Mouse (Mus musculus) brain, embryonic 18.5 days (tissue): ENCODE results near the gene Insig1.

Experiments
- DNase-seq: peaks from one replicate; pipeline ENCODE4 v3.0.0-alpha.2; 2012; ENCODE audit warnings: low read depth, low spot score

Insig1 gene

DNA sequence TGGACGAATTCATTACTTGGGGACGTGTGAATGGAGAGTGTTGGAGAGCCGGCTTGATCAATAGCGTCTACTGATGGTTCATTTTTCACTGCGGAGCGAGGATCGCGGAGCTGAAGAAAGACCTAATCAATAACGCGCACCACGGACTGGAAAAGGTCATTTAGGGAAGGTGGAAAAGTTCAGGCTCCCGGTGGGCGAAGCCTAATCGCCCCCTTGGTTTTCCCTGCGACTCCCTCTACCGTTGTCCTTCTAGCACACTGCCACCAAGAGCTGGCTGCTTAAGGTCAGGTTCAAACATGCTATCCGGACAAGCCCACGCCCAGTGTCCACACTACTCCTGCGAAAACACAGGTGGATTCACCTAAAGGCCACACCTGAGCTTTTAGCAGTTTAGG, 47.4 kb downstream of the Insig1 start:
- no peak for DNase-seq

DNA sequence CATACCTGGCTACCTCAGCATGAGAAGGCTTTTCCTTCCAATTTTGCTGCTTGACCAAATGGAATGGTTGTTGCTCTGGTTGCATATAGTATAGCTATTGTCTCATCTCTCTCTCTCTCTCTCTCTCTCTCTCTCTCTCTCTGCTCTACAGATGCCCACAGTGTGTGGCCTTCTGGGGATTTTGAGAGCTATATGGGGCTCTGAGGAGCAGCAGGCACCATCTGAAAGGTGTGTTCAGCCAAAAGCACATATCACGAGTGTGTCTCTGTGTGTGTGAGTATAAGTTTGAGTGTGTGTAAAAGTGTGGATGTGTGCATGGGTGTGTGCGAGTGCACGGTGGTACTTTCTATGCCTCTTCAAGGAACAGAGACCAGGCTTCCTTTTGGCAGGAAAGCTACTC, 48.4 kb downstream of the Insig1 start:
- no peak for DNase-seq

DNA sequence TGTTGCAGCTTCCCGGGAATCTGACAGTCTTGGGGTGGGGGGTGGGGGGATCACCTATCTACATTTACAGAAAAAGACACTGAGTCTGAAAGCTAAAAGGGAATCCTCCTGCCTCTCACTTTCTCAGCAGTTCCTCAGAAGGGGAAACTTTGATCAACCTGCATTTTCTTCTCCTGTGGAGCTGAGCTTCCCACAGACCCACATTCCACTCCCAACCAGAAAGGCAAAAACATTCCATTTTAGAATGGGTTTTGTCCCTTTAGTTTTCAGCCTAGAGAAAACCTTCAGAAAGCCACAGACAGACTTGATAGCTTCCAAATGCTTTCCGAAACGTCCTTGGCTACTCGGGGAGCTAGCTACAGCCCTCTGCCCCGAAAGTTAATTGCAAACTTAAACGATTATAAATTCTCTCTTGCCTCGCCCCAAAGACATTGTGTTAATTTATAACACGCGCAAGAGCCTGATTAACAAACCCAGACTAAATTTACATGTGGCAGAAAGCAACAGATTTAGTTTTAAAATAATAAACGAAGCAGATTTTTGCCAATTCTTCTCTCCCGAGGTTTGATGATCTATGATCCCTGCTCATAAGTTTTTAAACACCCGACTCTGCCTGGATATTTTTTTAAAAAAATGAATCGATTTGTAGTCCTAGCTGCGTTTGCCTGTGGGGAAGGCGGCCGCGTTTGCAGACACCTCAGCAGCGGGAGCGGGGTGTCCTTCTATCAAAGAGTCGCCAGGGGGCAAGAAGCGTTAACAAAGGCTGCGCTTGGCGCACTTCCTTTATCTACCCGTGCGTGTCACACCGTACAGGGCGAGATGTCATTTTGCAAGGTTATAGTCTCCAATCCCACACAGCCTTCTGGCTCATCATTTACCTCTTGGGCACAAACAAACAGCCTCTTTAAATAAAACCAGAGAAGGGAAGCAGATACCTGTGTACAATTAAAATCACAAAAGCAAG, 51.6 kb downstream of the Insig1 start:
- no peak for DNase-seq

DNA sequence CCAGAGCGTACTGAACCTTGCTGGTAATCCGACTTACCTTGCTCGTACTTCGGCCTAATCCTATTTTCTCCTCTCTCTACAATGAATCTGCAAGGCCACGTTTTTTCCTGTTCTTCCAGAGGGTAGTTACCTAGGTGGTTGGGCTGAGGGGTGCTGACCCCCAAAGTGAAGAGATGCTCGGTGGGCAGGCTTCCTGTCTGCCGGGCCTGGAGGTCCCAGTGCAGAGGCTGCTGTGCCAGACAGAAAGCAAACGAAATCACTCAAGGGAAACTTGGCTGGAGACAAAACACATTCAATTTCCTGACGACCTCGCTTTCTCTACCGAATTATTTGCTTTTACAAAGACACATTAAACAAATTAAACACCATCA, 52.3 kb downstream of the Insig1 start:
- DNase-seq, result no peak

DNA sequence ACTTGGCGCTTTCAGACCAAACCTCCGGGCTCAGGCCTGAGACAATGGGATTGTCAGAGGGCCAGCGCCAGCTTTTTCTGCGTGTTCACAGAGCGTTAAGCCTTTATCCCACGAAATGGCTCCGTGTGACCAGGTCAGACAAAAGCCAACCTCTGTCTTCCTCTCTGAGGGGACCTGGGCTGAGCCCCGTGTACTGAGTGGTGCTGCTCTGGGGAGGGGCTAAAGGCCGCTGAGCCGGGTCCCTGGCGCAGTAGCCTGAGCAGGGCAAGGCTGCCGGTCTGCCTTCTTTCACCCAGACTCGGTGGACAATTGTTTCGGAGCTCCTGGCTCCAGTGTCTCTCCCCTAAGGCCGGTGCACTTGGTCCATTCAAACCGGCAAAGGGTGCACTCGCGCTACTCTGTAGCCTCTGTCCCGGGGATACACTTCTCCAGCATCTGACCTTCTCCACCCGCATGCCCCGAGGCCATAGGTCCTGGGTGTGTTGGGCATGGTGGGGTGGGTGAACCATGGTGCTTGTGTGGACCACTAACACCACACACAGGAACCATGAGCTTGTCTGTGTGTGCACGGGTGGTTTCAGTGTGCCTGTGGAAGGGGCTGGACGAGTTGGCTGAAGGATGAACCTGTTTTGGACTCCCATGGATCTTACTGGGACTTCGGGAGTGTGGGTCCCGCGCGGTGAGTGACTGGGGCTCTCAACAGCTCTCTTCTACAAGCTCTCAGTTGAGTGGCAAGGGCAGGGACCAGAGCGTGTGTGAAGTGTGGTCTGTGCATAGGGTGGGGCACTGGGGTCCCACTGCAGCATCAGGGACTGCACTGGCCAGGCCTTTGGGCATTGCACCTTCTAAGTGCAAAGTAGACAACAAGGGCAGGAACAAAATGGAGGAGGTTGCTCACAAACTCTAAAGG, 53.4 kb downstream of the Insig1 start:
- no peak for DNase-seq
